Mouse (Mus musculus) testis, adult 2 months (tissue): ENCODE data around the gene Plpp7.

ENCODE experiments used
- CTCF ChIP-seq: fragments of 200-500 bp; IDR thresholded peaks from 2 replicates; pipeline ENCODE4 v1.5.1; 2012; ENCODE audit warnings: low read depth, mild to moderate bottlenecking, inconsistent platforms, low read length, moderate library complexity; ENCODE audit not compliant: control insufficient read depth, insufficient read depth, insufficient replicate concordance
- POLR2A ChIP-seq: fragments of 200-500 bp; IDR thresholded peaks from 2 replicates; pipeline ENCODE4 v1.6.1; 2012; ENCODE audit warnings: low read depth, mild to moderate bottlenecking, inconsistent platforms, low read length, moderate library complexity; ENCODE audit not compliant: control insufficient read depth

GRCm38 (mm10) chr2:32059613-32060012 is 35.7 kb upstream of the Plpp7 start:
- TF ChIP-seq CTCF (no peak), POLR2A (no peak)
